Mouse (Mus musculus): ENCODE measurements around the gene Spdye4b.

The Spdye4b gene

DNA sequence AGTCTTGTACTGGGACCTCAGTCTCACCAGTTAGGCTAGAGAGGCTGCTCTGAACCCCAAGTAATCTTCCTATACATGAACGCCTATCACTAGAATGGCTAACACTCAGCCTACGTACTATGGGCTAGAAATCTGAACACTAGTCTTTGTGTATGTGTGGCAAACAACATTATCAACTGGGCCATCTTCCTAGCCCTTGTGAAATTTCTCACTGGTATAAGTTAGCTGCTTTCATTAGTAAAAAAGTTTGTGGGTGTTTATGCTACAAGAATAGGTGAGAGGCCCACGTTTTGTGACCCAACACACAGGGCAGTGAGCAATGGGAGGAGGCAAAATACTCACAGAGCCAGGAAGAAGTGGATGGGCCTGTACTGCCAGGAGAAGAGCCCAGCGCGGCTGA is 40.2 kb downstream of the Spdye4b start:
- no peak for DNase-seq

DNA sequence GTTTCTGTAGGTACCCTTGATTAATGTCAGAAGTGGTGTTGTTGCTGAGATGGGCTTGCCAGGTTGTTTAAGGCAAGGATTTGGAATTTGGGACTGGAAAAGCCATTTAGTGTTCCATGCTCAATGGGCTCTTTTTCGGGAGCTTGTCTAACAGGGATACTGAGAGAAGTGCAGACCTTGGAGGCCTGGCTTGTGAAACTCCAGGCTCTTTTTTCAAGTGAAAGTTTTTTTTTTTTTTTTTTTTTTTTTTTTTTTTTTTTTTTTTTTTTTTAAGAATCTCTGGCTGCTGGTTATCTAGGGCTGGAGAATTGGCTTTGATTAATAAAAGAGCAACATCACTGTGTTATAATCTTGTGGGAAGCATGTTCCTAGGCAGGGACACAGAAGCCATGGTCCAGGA is 41.5 kb downstream of the Spdye4b start:
- DNase-seq = no peak

DNA sequence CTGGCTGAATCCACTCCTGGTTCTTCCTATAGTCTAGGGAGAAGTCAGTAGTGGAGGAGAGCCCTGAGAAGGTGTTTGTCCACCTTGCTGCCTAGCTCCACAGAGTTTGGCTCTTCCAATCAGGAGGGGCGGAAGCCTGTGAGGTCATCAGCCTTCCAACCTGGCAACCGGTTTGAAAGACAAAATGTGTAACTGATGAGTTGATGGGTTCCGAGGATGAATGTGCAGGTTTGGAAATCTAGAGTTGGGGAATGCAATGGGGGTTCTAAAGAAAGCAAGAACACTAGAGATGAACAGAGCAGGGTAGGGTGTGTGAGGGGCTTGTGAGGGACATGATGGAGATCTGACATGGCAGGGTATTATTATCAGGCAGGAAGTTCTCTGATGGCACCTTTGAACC is 46.0 kb downstream of the Spdye4b start, which contains the start of gene Spdye4a:
TSS of gene Spdye4a (minus strand) at position 101 of the 400 bp plus-strand sequence.
- no peak for DNase-seq

DNA sequence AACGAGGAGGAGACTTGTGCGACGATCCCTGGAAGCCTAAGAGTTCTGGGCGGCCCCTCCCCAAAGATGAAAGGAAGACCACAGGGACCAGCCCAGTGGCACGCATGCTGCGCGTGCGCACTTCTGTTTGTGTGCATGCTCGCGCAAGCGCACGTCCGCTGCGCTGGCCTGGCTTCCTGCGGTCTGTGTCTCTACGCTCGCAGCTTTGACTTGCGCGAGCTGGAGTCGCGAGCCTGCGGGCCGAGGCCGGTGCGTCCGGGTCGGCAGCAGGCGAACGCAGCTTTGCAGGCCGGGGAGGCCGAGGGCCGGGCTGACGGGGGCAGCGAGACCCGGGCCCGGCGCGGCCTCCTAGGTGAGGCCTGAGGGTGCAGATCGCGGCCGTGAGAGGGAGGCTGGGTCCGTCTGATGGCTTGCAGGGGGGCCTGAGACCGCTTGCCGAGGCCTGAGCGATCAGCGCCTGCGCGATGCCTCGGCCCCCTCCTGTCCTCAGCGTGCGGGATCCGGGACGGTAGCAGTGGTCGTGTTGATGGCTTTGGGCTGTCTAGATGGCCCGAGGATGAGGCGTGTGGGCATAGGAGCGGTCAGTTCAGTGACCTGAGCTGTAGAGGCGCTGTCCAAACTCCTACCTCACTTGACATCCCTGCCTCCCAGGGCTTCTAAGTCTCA is 54.3 kb downstream of the Spdye4b start, which contains the start of gene Zfp12:
TSS of gene Zfp12 (plus strand) at position 136 of the 666 bp plus-strand sequence.
- DNase-seq = peak; percentile 94

DNA sequence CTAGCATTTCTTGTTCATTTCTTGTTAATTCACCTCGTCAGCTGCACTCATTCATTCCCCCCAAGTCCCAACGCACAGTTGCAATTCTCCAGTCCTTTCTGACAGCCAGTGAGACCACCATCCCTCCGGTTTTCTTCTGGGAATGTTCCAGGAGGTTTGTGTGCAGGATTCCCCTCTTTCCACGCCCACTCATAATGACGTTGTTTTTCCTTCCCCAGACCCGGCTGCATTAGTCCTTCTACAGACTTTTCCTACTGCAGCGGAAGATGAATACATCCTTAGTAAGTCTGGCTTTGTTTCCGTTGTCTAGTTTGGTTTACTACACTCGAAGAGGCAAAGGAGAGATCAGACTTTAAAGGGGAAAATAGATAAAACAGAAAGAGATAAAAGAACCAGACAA is 55.2 kb downstream of the Spdye4b start:
- no peak for DNase-seq

DNA sequence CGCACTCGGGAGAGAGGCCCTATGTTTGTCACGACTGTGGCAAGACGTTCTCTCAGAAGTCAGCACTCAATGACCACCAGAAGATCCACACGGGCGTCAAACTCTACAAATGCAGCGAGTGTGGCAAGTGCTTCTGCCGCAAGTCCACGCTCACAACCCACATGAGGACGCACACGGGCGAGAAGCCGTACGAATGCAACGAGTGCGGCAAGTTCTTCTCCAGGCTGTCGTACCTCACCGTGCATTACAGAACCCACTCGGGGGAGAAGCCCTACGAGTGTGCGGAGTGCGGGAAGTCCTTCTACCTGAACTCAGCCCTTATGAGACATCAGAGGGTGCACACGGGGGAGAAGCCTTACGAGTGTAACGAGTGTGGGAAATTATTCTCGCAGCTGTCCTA is 64.1 kb downstream of the Spdye4b start:
- no peak for DNase-seq

DNA sequence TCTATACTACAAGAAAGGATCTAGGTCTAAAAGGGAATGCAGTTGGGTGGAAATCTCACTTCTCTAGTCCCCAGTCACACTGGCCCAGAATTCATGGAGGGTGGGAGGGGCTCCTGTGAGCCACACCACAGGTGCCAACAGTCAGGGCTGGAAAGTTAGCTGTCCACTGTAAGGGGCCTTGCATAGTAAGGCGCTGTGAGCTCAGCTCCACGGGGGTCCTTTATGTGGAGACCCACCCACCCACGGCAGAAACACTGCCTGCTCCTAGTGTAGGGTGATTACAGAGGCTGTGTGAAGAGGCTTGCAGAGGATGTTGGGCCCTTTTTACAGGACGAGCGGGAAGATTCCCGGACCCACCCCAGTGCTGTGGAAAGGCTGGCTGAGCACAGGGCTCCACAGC is 71.2 kb downstream of the Spdye4b start:
- DNase-seq = no peak

DNA sequence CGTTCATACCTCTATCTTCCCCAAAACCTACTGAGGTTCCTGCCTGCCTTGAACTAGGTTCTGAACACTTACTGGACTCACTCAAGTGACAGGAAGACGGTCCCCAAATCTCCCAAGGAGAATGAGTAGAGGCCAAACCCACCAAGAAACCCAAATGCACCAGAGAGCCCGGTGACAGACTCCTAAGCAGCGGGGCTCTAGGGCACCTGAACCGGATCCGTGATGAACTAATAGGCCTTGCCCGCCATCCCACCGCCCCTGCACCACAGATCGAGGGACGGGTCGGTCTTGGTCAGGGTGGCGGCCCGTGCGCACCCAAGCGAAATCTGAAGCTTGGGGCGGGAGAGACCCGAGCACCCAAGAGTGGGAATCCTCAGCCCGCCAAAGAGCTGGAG is 72.0 kb downstream of the Spdye4b start:
- DNase-seq = no peak

DNA sequence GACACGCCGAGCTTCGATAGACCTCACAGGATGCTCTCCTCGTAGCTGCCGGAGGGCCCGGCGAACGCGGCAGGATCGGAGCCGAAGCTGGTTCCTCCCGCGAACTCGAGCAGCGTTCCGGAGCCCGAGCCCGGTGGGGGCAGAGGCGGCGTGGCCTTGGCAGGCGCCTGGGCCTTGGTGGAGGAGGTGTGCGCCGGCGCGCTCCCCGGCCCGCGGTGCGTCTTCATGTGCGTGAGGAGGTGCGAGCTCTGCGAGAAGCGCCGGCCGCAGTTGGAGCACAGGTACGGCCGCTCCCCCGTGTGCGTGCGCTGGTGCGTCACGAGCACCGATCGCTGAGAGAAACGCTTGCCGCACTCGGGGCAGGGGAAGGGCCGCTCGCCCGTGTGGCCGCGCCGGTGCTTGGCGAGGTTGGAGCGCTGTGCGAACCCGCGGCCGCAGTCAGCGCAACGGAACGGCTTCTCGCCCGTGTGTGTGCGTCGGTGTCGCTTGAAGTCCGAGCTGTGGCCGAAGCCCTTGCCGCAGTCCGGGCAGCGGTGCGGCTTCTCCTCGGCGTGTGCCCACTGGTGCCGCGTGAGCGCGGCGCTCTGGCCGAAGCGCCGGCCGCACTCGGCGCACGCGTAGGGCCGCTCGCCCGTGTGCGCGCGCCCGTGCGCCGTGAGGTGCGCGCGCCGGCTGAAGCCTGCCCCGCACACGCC is 72.5 kb downstream of the Spdye4b start:
- no peak for DNase-seq

DNA sequence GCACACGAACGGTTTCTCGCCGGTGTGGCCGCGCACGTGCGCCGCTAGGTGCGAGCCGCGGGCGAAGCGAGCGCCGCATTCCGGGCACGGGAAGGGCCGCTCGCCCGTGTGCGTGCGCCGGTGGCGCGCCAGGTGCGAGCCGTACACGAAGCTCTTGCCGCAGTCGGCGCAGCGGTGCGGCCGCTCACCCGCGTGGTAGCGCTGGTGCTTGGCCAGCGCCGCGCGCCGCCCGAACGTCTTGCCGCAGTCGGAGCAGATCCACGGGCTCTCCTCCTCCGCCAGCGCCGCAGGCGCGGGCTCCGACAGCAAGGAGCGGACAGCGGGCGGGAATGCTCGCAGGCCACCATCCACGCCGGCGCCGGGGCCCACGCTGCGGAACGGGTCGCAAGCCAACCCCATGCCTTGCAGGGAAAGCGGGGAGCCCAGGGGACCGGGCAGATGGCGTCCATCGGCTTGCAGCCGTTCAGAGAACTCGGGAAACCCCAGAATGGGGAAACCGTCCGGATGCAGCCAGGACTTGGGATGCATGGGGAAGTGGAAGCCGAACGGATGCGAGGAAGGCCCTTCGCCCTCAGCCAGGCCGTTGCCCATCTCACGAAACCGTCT is 73.2 kb downstream of the Spdye4b start:
- no peak for DNase-seq
